In genomic region chrX:11807253-11807882, GRCm38 (mm10) we compare ENCODE assay signal across 8 mouse cellular contexts.
DNase-seq lines count a peak whose midpoint lies in the region; ATAC-seq and TF ChIP-seq lines count a peak whose summit lies in the region.

No protein-coding gene starts in this region.

- H3K9me3 ChIP-seq in heart, embryonic 10.5 days = no peaks in the 10 kb centered on the region
- H3K9me3 ChIP-seq in kidney, embryonic 14.5 days (ENCODE audit: control insufficient read depth, low read length) = no peaks in the 10 kb centered on the region
- no peaks in the 10 kb centered on the region for H3K9me3 ChIP-seq in liver, embryonic 12.5 days (replicated peaks)
- no peaks in the 10 kb centered on the region for H3K9me3 ChIP-seq in neural tube, embryonic 12.5 days

- peak; percentile 23 for ATAC-seq in granulocyte monocyte progenitor cell, adult 5-6 weeks (replicated peaks; ENCODE audit: poor library complexity, severe bottlenecking)
- ATAC-seq in kidney, embryonic 14.5 days (ENCODE audit: low FRiP score, low TSS enrichment) = peak; percentile 45; the same call in 1 of the 2 replicates
- peak; percentile 42; the same call in 1 of the 2 replicates for ATAC-seq in liver, embryonic 12.5 days
- peak; percentile 75 for ATAC-seq in neural tube, embryonic 12.5 days (ENCODE audit: low FRiP score, low read depth)

- no peak for DNase-seq in heart, embryonic 10.5 days (ENCODE audit: low spot score)
- DNase-seq in heart, adult 8-10 months (ENCODE audit: low spot score) = no peak
- no peak for DNase-seq in adipocyte (ENCODE audit: low spot score)

- H3K4me2 ChIP-seq in kidney, embryonic 14.5 days (replicated peaks; ENCODE audit: low read depth, low read length) = peak overlapping the region; percentile 61
- H3K4me2 ChIP-seq in liver, embryonic 12.5 days = peak overlapping the region; percentile 73
- H3K4me2 ChIP-seq in neural tube, embryonic 12.5 days (replicated peaks) = peak overlapping the region; percentile 61

- no peaks in the 10 kb centered on the region for H3K36me3 ChIP-seq in heart, embryonic 10.5 days
- H3K36me3 ChIP-seq in kidney, embryonic 14.5 days (ENCODE audit: control insufficient read depth, insufficient read depth, low read length) = no peaks in the 10 kb centered on the region
- no peaks in the 10 kb centered on the region for H3K36me3 ChIP-seq in liver, embryonic 12.5 days
- no peaks in the 10 kb centered on the region for H3K36me3 ChIP-seq in neural tube, embryonic 12.5 days

- H3K27me3 ChIP-seq in heart, embryonic 10.5 days (ENCODE audit: insufficient read depth, poor library complexity, severe bottlenecking) = peaks cover 99% of the 10 kb centered on the region
- peaks cover 17% of the 10 kb centered on the region for H3K27me3 ChIP-seq in kidney, embryonic 14.5 days (ENCODE audit: control insufficient read depth, insufficient read depth, low read length)
- H3K27me3 ChIP-seq in liver, embryonic 12.5 days (replicated peaks) = peaks cover 72% of the 10 kb centered on the region
- peaks cover 44% of the 10 kb centered on the region for H3K27me3 ChIP-seq in neural tube, embryonic 12.5 days (replicated peaks)

- WGBS in heart, embryonic 10.5 days = 1% methylated on average over 70 of the region's 71 CpGs
- WGBS in kidney, embryonic 14.5 days = 4% methylated on average over 54 of the region's 71 CpGs
- 3% methylated on average over 43 of the region's 71 CpGs for WGBS in liver, embryonic 12.5 days (ENCODE audit: insufficient replicate concordance)
- WGBS in neural tube, embryonic 12.5 days = 4% methylated on average over 54 of the region's 71 CpGs

- no peak for TF ChIP-seq POLR2A in bone marrow macrophage, adult 2 months (IDR thresholded peaks at IDR 0.05; ENCODE audit: borderline replicate concordance, low read depth, low read length)

- peak overlapping the region; percentile 63 for H3K4me3 ChIP-seq in heart, embryonic 10.5 days
- H3K4me3 ChIP-seq in bone marrow macrophage, adult 2 months (ENCODE audit: insufficient read depth, low read length) = peak overlapping the region; percentile 52
- peak overlapping the region; percentile 38 for H3K4me3 ChIP-seq in kidney, embryonic 14.5 days (ENCODE audit: low read length)
- H3K4me3 ChIP-seq in liver, embryonic 12.5 days = peak overlapping the region; percentile 46
- H3K4me3 ChIP-seq in neural tube, embryonic 12.5 days = peak overlapping the region; percentile 27

- peak overlapping the region; percentile 89 for H3K27ac ChIP-seq in heart, embryonic 10.5 days
- H3K27ac ChIP-seq in bone marrow macrophage, adult 2 months (ENCODE audit: insufficient read depth, low read depth, low read length) = no peak overlapping the region
- peak overlapping the region; percentile 59; the same call in 1 of the 2 replicates for H3K27ac ChIP-seq in kidney, embryonic 14.5 days (ENCODE audit: low read depth, low read length)
- H3K27ac ChIP-seq in liver, embryonic 12.5 days = no peak overlapping the region
- H3K27ac ChIP-seq in neural tube, embryonic 12.5 days = peak overlapping the region; percentile 50; the same call in 1 of the 2 replicates

- TF ChIP-seq CTCF in bone marrow macrophage, adult 2 months (IDR thresholded peaks at IDR 0.05; ENCODE audit: low read depth, low read length) = no peak

- peaks cover 24% of the 10 kb centered on the region for H3K4me1 ChIP-seq in heart, embryonic 10.5 days
- peaks cover under 1% of the 10 kb centered on the region for H3K4me1 ChIP-seq in bone marrow macrophage, adult 2 months (ENCODE audit: control insufficient read depth, insufficient read depth, low read length)
- H3K4me1 ChIP-seq in kidney, embryonic 14.5 days (ENCODE audit: control insufficient read depth, insufficient read depth, low read length) = peaks cover 15% of the 10 kb centered on the region; the same call in 1 of the 2 replicates
- H3K4me1 ChIP-seq in liver, embryonic 12.5 days = peaks cover 19% of the 10 kb centered on the region
- H3K4me1 ChIP-seq in neural tube, embryonic 12.5 days = peaks cover 16% of the 10 kb centered on the region

- H3K9ac ChIP-seq in kidney, embryonic 14.5 days (ENCODE audit: low read depth, low read length) = peak overlapping the region; percentile 54
- no peak overlapping the region for H3K9ac ChIP-seq in liver, embryonic 12.5 days
- peak overlapping the region; percentile 45 for H3K9ac ChIP-seq in neural tube, embryonic 12.5 days

Comparison
In these comparisons a context has a peak if more than half of its experiments do, and no peak if none do; other contexts are left out.
1. H3K27ac ChIP-seq: peak in heart, embryonic 10.5 days (single experiment), kidney, embryonic 14.5 days (single experiment) and neural tube, embryonic 12.5 days (single experiment); none in bone marrow macrophage, adult 2 months (single experiment) and liver, embryonic 12.5 days (single experiment).
2. ATAC-seq: peak in every context shown above with its lines; median percentile 75 in neural tube, embryonic 12.5 days; 45 in kidney, embryonic 14.5 days; 42 in liver, embryonic 12.5 days; 23 in granulocyte monocyte progenitor cell, adult 5-6 weeks.
3. Peak in every context shown above with its lines, with median percentiles within 50 percentile points of each other: H3K4me3 ChIP-seq and H3K4me2 ChIP-seq.